Mouse (Mus musculus) myocyte (in vitro differentiated cells): ENCODE results near the gene Upf3a.

Experiments
- CEBPB ChIP-seq: IDR thresholded peaks from 2 replicates; pipeline ENCODE4 v1.6.1; 2011; ENCODE audit warnings: mild to moderate bottlenecking, moderate library complexity; ENCODE audit not compliant: poor library complexity, insufficient read depth, severe bottlenecking
- E2F4 ChIP-seq: IDR thresholded peaks from one replicate; pipeline ENCODE4 v1.6.1; 2011; ENCODE audit warnings: mild to moderate bottlenecking, control low read depth, moderate library complexity; ENCODE audit not compliant: insufficient read depth
- USF1 ChIP-seq: IDR thresholded peaks from one replicate; pipeline ENCODE4 v1.6.1; 2011; ENCODE audit warnings: low read depth, mild to moderate bottlenecking, control low read depth, moderate library complexity

DNA sequence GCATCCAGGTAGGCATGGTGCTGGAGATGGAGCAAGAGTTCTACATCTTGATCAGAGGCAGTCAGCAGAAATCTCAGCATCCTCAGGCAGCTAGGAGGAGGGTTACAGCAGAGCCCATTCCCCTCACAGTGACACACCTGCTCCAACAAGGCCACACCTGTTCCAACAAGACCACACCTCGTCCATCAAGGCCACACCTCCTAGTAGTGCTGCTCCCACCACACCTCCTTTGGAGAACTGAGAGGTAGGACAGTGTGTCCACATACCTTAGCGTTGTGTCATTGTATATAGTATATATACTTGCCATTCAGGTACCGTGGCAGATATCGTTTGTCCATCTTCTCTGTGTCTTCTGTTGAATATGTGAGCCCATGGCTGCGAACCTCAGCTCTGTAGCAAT lies 12.3 kb downstream of the Upf3a start:
- no peak for TF ChIP-seq E2F4
- TF ChIP-seq CEBPB, result no peak
- no peak for TF ChIP-seq USF1
